Mouse (Mus musculus) CH12.LX (cell line): ENCODE data around the gene Myo9b. TPM values are rescaled to one million over a fixed set of nuclear protein-coding genes. Genes with fewer than 3 reads are reported as not detected.
"Not testable (repeated sequence)": the region's sequence is repeated elsewhere in the genome, so short reads cannot be mapped to it uniquely, and the experiment has no call there.

Experiments used
- DNase-seq: peaks from one replicate; pipeline ENCODE4 v3.0.0-alpha.2; 2013; ENCODE audit errors: extremely low read depth
- H3K27ac ChIP-seq: 2 replicates; pipeline ENCODE4 v1.5.1; 2012; ENCODE audit warnings: low read depth, mild to moderate bottlenecking, control low read depth, moderate library complexity; ENCODE audit not compliant: insufficient read depth
- H3K27me3 ChIP-seq: replicated peaks from 2 replicates; pipeline ENCODE3; 2012; ENCODE audit warnings: inconsistent platforms
- H3K36me3 ChIP-seq, 2 experiments: replicated peaks in 1 of 2; 2 replicates each; pipeline versions ENCODE3 to v1.6.1; 2012; ENCODE audit warnings: inconsistent platforms in 1 of 2, low read length in 1 of 2, mild to moderate bottlenecking in 1 of 2, mixed read lengths in 1 of 2, moderate library complexity in 1 of 2; ENCODE audit not compliant: control insufficient read depth in 1 of 2, insufficient read depth in 1 of 2
- H3K4me1 ChIP-seq, 2 experiments: 2 replicates each; pipeline ENCODE4 v1.6.1; 2012; ENCODE audit warnings: inconsistent platforms in 1 of 2, moderate library complexity in 1 of 2; ENCODE audit not compliant: insufficient read depth in 2 of 2, control insufficient read depth in 1 of 2
- H3K4me2 ChIP-seq: 2 replicates; pipeline ENCODE4 v1.6.1; 2012; ENCODE audit warnings: low read depth, mild to moderate bottlenecking, control low read depth; ENCODE audit not compliant: poor library complexity, insufficient read depth, severe bottlenecking
- H3K4me3 ChIP-seq, 3 experiments: fragments of 150-350 bp in 1 of 3; sonication (generic) in 1 of 3; replicated peaks in 1 of 3; 2 replicates each; pipeline versions ENCODE3 to v1.5.1; 2011 to 2012; ENCODE audit warnings: low read depth in 2 of 3, low read length in 2 of 3, mild to moderate bottlenecking in 2 of 3, moderate library complexity in 2 of 3, control low read depth in 1 of 3, improper control_type of control experiment in 1 of 3, inconsistent platforms in 1 of 3, mixed read lengths in 1 of 3; ENCODE audit not compliant: poor library complexity in 1 of 3
- H3K79me2 ChIP-seq: replicated peaks from 2 replicates; pipeline ENCODE4 v1.6.1; 2012; ENCODE audit warnings: mild to moderate bottlenecking, moderate library complexity; ENCODE audit not compliant: control insufficient read depth, poor library complexity, insufficient read depth, severe bottlenecking; ENCODE audit errors: extremely low read depth
- H3K9ac ChIP-seq: 2 replicates; pipeline ENCODE4 v1.6.1; 2012; ENCODE audit warnings: low read depth, mild to moderate bottlenecking, control low read depth, moderate library complexity; ENCODE audit not compliant: insufficient read depth
- H3K9me3 ChIP-seq: replicated peaks from 2 replicates; pipeline ENCODE3; 2012; ENCODE audit warnings: low read length, inconsistent platforms, mixed read lengths
- BHLHE40 ChIP-seq: IDR thresholded peaks from 2 replicates; pipeline ENCODE4 v1.6.1; 2011; ENCODE audit warnings: mild to moderate bottlenecking, low read depth, low read length, improper control_type of control experiment
- CHD2 ChIP-seq: IDR thresholded peaks from 2 replicates; pipeline ENCODE4 v1.6.1; 2011; ENCODE audit warnings: low read length, improper control_type of control experiment
- CTCF ChIP-seq, 2 experiments: IDR thresholded peaks in 1 of 2; conservative IDR thresholded peaks in 1 of 2; 2 replicates each; pipeline ENCODE4 v1.5.1; 2011 to 2012; ENCODE audit warnings: low read depth in 2 of 2, low read length in 2 of 2, improper control_type of control experiment in 1 of 2, inconsistent platforms in 1 of 2, mild to moderate bottlenecking in 1 of 2, moderate library complexity in 1 of 2
- EP300 ChIP-seq: IDR thresholded peaks from 2 replicates; pipeline ENCODE4 v1.6.1; 2011; ENCODE audit warnings: low read length, improper control_type of control experiment
- ETS1 ChIP-seq: conservative IDR thresholded peaks from 2 replicates; pipeline ENCODE4 v1.6.1; 2012; ENCODE audit warnings: low read depth, mild to moderate bottlenecking, inconsistent platforms, low read length, improper control_type of control experiment, moderate library complexity
- IRF4 ChIP-seq: IDR thresholded peaks from 2 replicates; pipeline ENCODE4 v1.6.1; 2014; ENCODE audit warnings: low read depth, mild to moderate bottlenecking, inconsistent platforms, low read length, improper control_type of control experiment
- JUND ChIP-seq: conservative IDR thresholded peaks from 2 replicates; pipeline ENCODE4 v1.6.1; 2011; ENCODE audit warnings: low read depth, low read length, improper control_type of control experiment
- MAFK ChIP-seq: IDR thresholded peaks from 2 replicates; pipeline ENCODE4 v1.6.1; 2011; ENCODE audit warnings: low read length, improper control_type of control experiment; ENCODE audit not compliant: insufficient replicate concordance
- MAX ChIP-seq: IDR thresholded peaks from 2 replicates; pipeline ENCODE4 v1.6.1; 2011; ENCODE audit warnings: low read length, improper control_type of control experiment
- NELFE ChIP-seq: IDR thresholded peaks from 2 replicates; pipeline ENCODE4 v1.6.1; 2011; ENCODE audit warnings: low read depth, low read length, improper control_type of control experiment
- NRF1 ChIP-seq: IDR thresholded peaks from 2 replicates; pipeline ENCODE4 v1.6.1; 2014; ENCODE audit warnings: low read depth, mild to moderate bottlenecking, inconsistent platforms, low read length, improper control_type of control experiment, moderate library complexity
- PAX5 ChIP-seq: IDR thresholded peaks from 2 replicates; pipeline ENCODE4 v1.6.1; 2012; ENCODE audit warnings: low read length, inconsistent platforms, mixed read lengths
- POLR2A ChIP-seq: IDR thresholded peaks from 2 replicates; pipeline ENCODE4 v1.6.1; 2011; ENCODE audit warnings: low read depth, mild to moderate bottlenecking, improper control_type of control experiment, low read length
- RAD21 ChIP-seq: IDR thresholded peaks from 2 replicates; pipeline ENCODE4 v1.6.1; 2011; ENCODE audit warnings: low read depth, mild to moderate bottlenecking, low read length, improper control_type of control experiment, moderate library complexity
- SIN3A ChIP-seq: IDR thresholded peaks from 2 replicates; pipeline ENCODE4 v1.6.1; 2012; ENCODE audit warnings: low read length, improper control_type of control experiment, inconsistent platforms
- SMC3 ChIP-seq: IDR thresholded peaks from 2 replicates; pipeline ENCODE4 v1.6.1; 2011; ENCODE audit warnings: low read depth, low read length, improper control_type of control experiment
- ZKSCAN1 ChIP-seq: IDR thresholded peaks from 2 replicates; pipeline ENCODE4 v1.6.1; 2012; ENCODE audit warnings: low read depth, inconsistent platforms, low read length, improper control_type of control experiment, borderline replicate concordance
- dilution Hi-C: fragments of 300-500 bp; cut with MboI; formaldehyde crosslinking; loops from 2 replicates; pipeline ENCODE4 v1.14.3; 2020; ENCODE audit warnings: low sequenced_read_pairs; ENCODE audit not compliant: extremely low pct_unique_long_range_greater_than_20kb, extremely low pct_ligation_motif_present
- in situ Hi-C: fragments of 300-500 bp; cut with MboI; formaldehyde crosslinking; loops from 3 replicates; pipeline ENCODE4 v1.14.3; 2019; ENCODE audit warnings: low sequenced_read_pairs, low pct_ligation_motif_present, low pct_unique_long_range_greater_than_20kb, mixed read lengths
- polyA plus RNA-seq: library from polyadenylated mRNA; unstranded; fragments of >175 nt; gene quantifications from 2 replicates; pipeline ENCODE4 v1.2.1, GENCODE M21; 2012; ENCODE audit warnings: low read depth; ENCODE audit not compliant: insufficient read length
- total RNA-seq, 2 experiments: library from RNA; depleted of rRNA; stranded (reverse); fragments of 300-350 nt in 1 of 2; fragments of >200 nt in 1 of 2; gene quantifications; 2 replicates each; pipeline ENCODE4 v1.2.3; 2012 to 2014

Myo9b gene
- total and polyA plus RNA-seq, 3 experiments, result 14.2 to 36.2 (median 29.0) TPM

DNA sequence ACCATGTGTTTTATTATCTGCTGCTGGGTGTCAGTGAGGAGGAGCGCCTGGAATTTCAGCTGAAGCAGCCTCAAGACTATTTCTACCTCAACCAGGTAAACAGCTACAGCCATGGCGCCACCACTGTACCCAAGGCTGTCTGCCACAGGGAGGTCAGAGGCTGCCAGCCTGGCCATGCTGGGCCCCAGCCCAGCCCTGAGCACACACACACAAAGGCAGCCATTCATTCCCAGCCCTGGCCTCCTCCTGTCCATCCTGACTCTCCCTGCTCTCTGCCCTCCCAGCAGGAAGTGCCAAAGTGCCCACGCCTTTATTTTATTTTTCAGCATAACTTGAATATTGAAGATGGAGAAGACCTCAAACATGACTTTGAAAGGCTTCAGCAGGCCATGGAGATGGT, 50.4 kb downstream of the Myo9b start:
- Histone ChIP-seq H3K36me3 (peaks cover 49 to 75% of the 10 kb centered on the region in 2 experiments), H3K79me2 (no peaks in the 10 kb centered on the region), H3K27ac (no peak overlapping the region), H3K4me1 (peaks cover 0 to 47% of the 10 kb centered on the region in 2 experiments), H3K27me3 (no peaks in the 10 kb centered on the region), H3K4me3 (no peak overlapping the region), H3K4me2 (no peak overlapping the region), H3K9ac (no peak overlapping the region), H3K9me3 (no peaks in the 10 kb centered on the region)
- no peak for TF ChIP-seq ETS1
- no peak for TF ChIP-seq NRF1
- no peak for TF ChIP-seq SIN3A
- TF ChIP-seq ZKSCAN1, result no peak
- TF ChIP-seq CHD2, result no peak
- no peak for TF ChIP-seq JUND
- TF ChIP-seq POLR2A, result no peak
- no peak for TF ChIP-seq PAX5
- no peak for TF ChIP-seq MAX
- no peak for TF ChIP-seq MAFK
- TF ChIP-seq BHLHE40, result no peak
- no peak for DNase-seq
- in situ Hi-C loops (loop anchor here (5.0 kb wide), 1 partner anchor 51 kb away; the partner anchor contains the start of genes Haus8 and Myo9b), dilution Hi-C loops (no loop called here)

DNA sequence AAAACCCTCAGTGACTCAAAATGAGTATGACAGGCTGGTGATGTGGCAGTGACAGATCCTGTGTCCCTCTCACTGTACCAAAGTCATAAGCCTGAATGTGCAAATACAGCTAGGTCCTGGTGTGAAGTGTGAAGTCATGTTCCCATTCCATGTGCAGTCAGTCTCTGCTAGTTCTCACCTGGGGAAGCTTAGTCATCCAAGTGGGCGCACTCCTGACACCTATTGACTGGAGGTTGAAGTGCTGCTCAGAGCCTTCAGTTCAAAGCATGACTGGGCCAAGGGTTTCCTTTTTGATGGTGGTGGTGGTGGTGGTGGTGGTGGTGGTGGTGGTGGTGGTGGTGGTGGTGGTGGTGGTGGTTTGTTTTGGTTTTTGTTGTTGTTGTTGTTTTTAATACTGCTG, 52.3 kb downstream of the Myo9b start:
- Histone ChIP-seq H3K4me2 (no peak overlapping the region), H3K4me3 (no peak overlapping the region), H3K27me3 (no peaks in the 10 kb centered on the region), H3K36me3 (peaks cover 63 to 89% of the 10 kb centered on the region in 2 experiments), H3K4me1 (peaks cover 0 to 28% of the 10 kb centered on the region in 2 experiments; a peak in 3 of 4 replicates), H3K9me3 (no peaks in the 10 kb centered on the region), H3K27ac (no peak overlapping the region), H3K9ac (no peak overlapping the region), H3K79me2 (no peaks in the 10 kb centered on the region)
- peak; percentile 61 for DNase-seq
- dilution Hi-C loops, result no loop called here
- in situ Hi-C loops, result loop anchor here (5.0 kb wide), 1 partner anchor 53 kb away; the partner anchor contains the start of genes Haus8 and Myo9b
- TF ChIP-seq NRF1 (no peak), NELFE (no peak), SMC3 (peak; percentile 64), MAFK (peak; percentile 31; the same call in 1 of the 2 replicates), CTCF (conservative IDR thresholded peaks at IDR 0.05 in 1 of 2, IDR thresholded peaks at IDR 0.05 in 1 of 2; ENCODE audit: low read depth in 2 of 2, low read length in 2 of 2) (peak; percentile 15 to 75; a peak in 2 of 4 replicates), RAD21 (peak; percentile 71)

DNA sequence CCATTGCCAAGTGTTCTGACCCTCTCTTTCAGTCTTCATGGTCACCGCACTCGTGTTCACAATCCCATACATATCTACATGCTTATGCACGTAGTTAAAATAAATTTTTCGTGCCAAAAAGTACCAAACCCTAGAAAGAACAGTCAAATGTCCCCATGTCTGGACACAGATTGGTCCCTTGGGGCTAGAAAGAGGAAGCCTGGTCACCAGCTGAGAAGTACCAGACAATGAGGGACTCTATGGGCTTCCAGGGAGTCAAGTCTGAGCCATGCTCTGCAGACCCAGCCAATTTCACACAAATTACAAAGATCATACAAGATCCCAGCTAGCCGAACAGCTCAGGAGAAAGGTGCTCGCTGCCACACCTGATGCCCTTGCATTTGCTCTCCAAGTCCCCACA, 65.3 kb downstream of the Myo9b start:
- TF ChIP-seq BHLHE40 (peak; percentile 17; the same call in 1 of the 2 replicates), EP300 (peak; percentile 43), IRF4 (peak; percentile 64), ETS1 (peak; percentile 37; the same call in 1 of the 2 replicates)
- H3K36me3 ChIP-seq, result peaks cover 31 to 74% of the 10 kb centered on the region in 2 experiments

More for the DNA sequence above, 65.3 kb downstream of the Myo9b start:
- Histone ChIP-seq H3K4me1 (peaks cover 27 to 48% of the 10 kb centered on the region in 2 experiments), H3K4me2 (0 out of 2 replicates have a peak overlapping the region, but pooled peaks have one; percentile 11)
- dilution Hi-C loops, H3K79me2 ChIP-seq, H3K27me3 ChIP-seq, H3K9me3 ChIP-seq, H3K9ac ChIP-seq, in situ Hi-C loops, H3K4me3 ChIP-seq, H3K27ac ChIP-seq: not testable (repeated sequence)
- DNase-seq, result peak; percentile 50
